Mouse (Mus musculus) lung, embryonic 14.5 days (tissue): ENCODE data around the gene Col20a1. TPM values are rescaled to one million over a fixed set of nuclear protein-coding genes. Genes with fewer than 3 reads are reported as not detected.

Source experiments
- ATAC-seq: fragments of 200-750 bp; cut with Nextera tagmentation; 2 replicates; pipeline ENCODE4 v1.8.0; 2017; ENCODE audit warnings: mild to moderate bottlenecking, moderate TSS enrichment, moderate library complexity; ENCODE audit not compliant: insufficient read depth
- DNase-seq: peaks from one replicate; pipeline ENCODE4 v3.0.0-alpha.2; 2015
- H3K27ac ChIP-seq: fragments of 300-500 bp; sonication (generic); 2 replicates; pipeline ENCODE4 v1.5.1; 2014; ENCODE audit warnings: low read depth, mild to moderate bottlenecking, moderate library complexity
- H3K27me3 ChIP-seq: fragments of 300-500 bp; sonication (generic); 2 replicates; pipeline ENCODE4 v1.6.1; 2014; ENCODE audit warnings: low read length, control low read depth; ENCODE audit not compliant: insufficient read depth
- H3K36me3 ChIP-seq: fragments of 300-500 bp; sonication (generic); 2 replicates; pipeline ENCODE4 v1.6.1; 2014; ENCODE audit warnings: control low read depth; ENCODE audit not compliant: insufficient read depth
- H3K4me1 ChIP-seq: fragments of 300-500 bp; sonication (generic); 2 replicates; pipeline ENCODE4 v1.6.1; 2014; ENCODE audit warnings: antibody characterized with exemption, control low read depth; ENCODE audit not compliant: insufficient read depth
- H3K4me2 ChIP-seq: fragments of 300-500 bp; sonication (generic); 2 replicates; pipeline ENCODE4 v1.6.1; 2014; ENCODE audit warnings: mild to moderate bottlenecking
- H3K4me3 ChIP-seq: fragments of 300-500 bp; sonication (generic); 2 replicates; pipeline ENCODE4 v1.5.1; 2014; ENCODE audit warnings: low read depth, low read length
- H3K9ac ChIP-seq: fragments of 300-500 bp; sonication (generic); 2 replicates; pipeline ENCODE4 v1.6.1; 2014
- H3K9me3 ChIP-seq: fragments of 300-500 bp; sonication (generic); 2 replicates; pipeline ENCODE4 v1.6.1; 2016; ENCODE audit warnings: low read depth, low read length, control low read depth
- CTCF ChIP-seq: IDR thresholded peaks from 2 replicates; pipeline ENCODE4 v1.5.1; 2016; ENCODE audit warnings: antibody characterized with exemption, low read depth
- WGBS: fragments of 180-500 bp; shearing (Covaris S2); extraction: QIAGEN DNeasy Blood & Tissue Kit; methylation state at CpG from one replicate; pipeline ENCODE4 v1.1.7; 2014; 5-methylcytosine and 5-hydroxymethylcytosine counted together
- polyA plus RNA-seq: library from polyadenylated mRNA; unstranded; fragments of >200 nt; fragmentation: Nextera tagmentation; extraction: Ambion mirVana; gene quantifications from 2 replicates; pipeline ENCODE4 v1.2.1, GENCODE M21; 2014

The Col20a1 gene
- polyA plus RNA-seq, 1 experiment from 2014 or later = 0.17 TPM

DNA sequence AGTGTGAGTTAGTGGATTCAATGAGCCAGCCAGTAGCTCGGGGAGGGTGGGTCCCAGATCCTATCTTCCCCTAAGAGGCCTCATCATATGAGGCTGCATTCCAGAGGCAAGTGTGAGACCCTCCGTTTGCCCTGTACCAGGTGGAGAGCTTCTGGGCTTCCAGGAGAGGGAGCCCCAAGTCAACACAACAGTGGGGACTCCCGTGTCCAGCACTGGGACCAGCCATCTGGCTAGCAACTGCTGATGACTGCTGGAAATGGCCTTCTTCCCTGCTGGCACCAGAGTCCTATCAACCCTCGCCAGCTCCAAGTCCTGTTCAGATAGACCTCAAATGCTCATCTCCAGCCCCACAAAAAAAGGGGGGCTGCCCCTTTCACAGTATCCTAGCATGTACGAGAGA, 46.1 kb downstream of the Col20a1 start:
- Histone ChIP-seq H3K27ac (no peak overlapping the region), H3K9me3 (no peaks in the 10 kb centered on the region), H3K4me2 (no peak overlapping the region), H3K9ac (no peak overlapping the region), H3K4me1 (no peaks in the 10 kb centered on the region), H3K27me3 (peaks cover 14% of the 10 kb centered on the region; the same call in 1 of the 2 replicates), H3K36me3 (no peaks in the 10 kb centered on the region), H3K4me3 (no peak overlapping the region)
- ATAC-seq (no peak), DNase-seq (peak; percentile 47)
- TF ChIP-seq CTCF = peak; percentile 54
- WGBS = 25% methylated on average over 5 of the region's 5 CpGs

- Histone ChIP-seq H3K4me1 (no peaks in the 10 kb centered on the region), H3K9ac (no peak overlapping the region), H3K27me3 (peaks cover 23% of the 10 kb centered on the region), H3K36me3 (no peaks in the 10 kb centered on the region), H3K4me3 (no peak overlapping the region), H3K27ac (no peak overlapping the region), H3K4me2 (no peak overlapping the region), H3K9me3 (no peaks in the 10 kb centered on the region)
- 24% methylated on average over 6 of the region's 6 CpGs for WGBS
- DNase-seq = peak; percentile 76
- peak; percentile 68; the same call in 1 of the 2 replicates for ATAC-seq
- TF ChIP-seq CTCF = no peak
Observed at GRCm38 (mm10) chr2:181033310-181033709, 47.0 kb downstream of the Col20a1 start.

- no peaks in the 10 kb centered on the region for H3K4me1 ChIP-seq
- peaks cover 42% of the 10 kb centered on the region for H3K27me3 ChIP-seq
- no peak overlapping the region for H3K27ac ChIP-seq
- no peaks in the 10 kb centered on the region for H3K9me3 ChIP-seq
- DNase-seq (no peak), ATAC-seq (no peak)
- WGBS = 78% methylated on average over 7 of the region's 7 CpGs
- TF ChIP-seq CTCF = no peak
- H3K4me3 ChIP-seq = no peak overlapping the region
- no peak overlapping the region for H3K9ac ChIP-seq
- H3K4me2 ChIP-seq = no peak overlapping the region
- H3K36me3 ChIP-seq = no peaks in the 10 kb centered on the region
Observed at GRCm38 (mm10) chr2:181035186-181035585, 48.9 kb downstream of the Col20a1 start.

GRCm38 (mm10) chr2:181036561-181036960, 50.2 kb downstream of the Col20a1 start:
- H3K4me3 ChIP-seq = no peak overlapping the region
- H3K36me3 ChIP-seq = no peaks in the 10 kb centered on the region
- no peak overlapping the region for H3K27ac ChIP-seq
- H3K9ac ChIP-seq = no peak overlapping the region
- H3K27me3 ChIP-seq = peaks cover 50% of the 10 kb centered on the region
- no peaks in the 10 kb centered on the region for H3K9me3 ChIP-seq
- no peak for TF ChIP-seq CTCF
- 66% methylated on average over 6 of the region's 6 CpGs for WGBS
- H3K4me1 ChIP-seq = no peaks in the 10 kb centered on the region
- DNase-seq = no peak
- ATAC-seq = no peak
- H3K4me2 ChIP-seq = no peak overlapping the region

DNA sequence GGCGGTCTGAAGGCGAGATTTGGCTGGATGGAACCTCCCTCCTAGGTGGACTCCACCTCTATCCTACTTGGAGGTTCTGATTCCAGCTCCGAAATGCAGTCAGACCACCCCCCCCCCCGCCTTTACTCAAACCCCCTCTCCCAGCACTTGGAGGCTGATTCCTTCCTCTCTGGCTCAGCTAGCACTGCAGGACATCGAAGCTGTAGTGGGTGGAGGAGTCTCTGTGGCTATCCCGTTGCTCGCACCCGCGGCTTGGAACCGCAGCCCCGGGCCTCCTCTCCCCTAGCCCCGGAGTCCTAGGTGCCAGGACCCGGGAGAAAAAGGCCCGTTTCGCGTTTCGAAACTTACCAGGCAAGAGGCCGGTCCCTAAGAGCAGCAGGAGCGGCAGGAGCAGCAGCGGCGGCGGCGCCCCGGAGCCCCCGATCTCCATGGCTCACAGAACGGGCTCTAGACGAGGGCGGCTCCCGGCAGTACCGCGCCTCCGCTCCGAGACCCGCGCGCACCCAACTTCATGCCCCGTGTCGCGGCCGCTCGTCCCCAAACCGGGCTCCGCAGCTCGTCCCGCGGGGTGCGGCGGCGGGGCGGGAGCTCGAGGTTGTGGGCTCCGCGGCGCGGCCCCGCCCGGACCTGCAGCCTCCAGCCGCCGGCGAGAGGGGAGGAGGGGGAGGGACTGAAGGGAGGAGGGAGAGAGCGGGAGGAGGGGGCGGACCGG, 52.5 kb downstream of the Col20a1 start:
- 2% methylated on average over 43 of the region's 63 CpGs for WGBS
- peak overlapping the region; percentile 53 for H3K4me3 ChIP-seq
- no peak overlapping the region for H3K27ac ChIP-seq
- H3K27me3 ChIP-seq = peaks cover 50% of the 10 kb centered on the region
- ATAC-seq = peak; percentile 32; the same call in 1 of the 2 replicates
- TF ChIP-seq CTCF = no peak
- H3K4me2 ChIP-seq = peak overlapping the region; percentile 85
- H3K36me3 ChIP-seq = no peaks in the 10 kb centered on the region
- H3K9ac ChIP-seq = peak overlapping the region; percentile 48
- no peaks in the 10 kb centered on the region for H3K4me1 ChIP-seq
- H3K9me3 ChIP-seq = no peaks in the 10 kb centered on the region
- DNase-seq = peak; percentile 46

DNA sequence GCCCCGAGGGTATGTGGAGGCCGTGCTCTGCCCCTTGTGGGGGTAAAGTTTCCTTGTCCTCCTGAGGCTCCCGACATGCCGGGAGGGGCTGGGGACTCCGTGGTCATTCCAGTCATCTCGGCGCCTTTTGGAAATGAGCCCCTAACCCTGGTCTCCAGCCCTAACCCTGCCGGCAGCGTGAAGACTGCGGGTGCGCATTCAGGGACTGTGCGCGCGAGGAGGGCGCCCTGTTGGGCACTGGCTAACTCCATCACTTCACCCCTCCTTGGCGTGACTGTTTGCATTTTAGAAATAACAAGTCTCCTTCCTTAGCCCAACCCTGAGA, 53.0 kb downstream of the Col20a1 start:
- Histone ChIP-seq H3K9me3 (no peaks in the 10 kb centered on the region), H3K9ac (peak overlapping the region; percentile 48), H3K4me3 (peak overlapping the region; percentile 53), H3K4me2 (peak overlapping the region; percentile 85), H3K4me1 (no peaks in the 10 kb centered on the region), H3K27ac (no peak overlapping the region), H3K36me3 (no peaks in the 10 kb centered on the region), H3K27me3 (peaks cover 50% of the 10 kb centered on the region)
- WGBS = 0% methylated on average over 16 of the region's 16 CpGs
- DNase-seq = no peak
- no peak for ATAC-seq
- no peak for TF ChIP-seq CTCF

DNA sequence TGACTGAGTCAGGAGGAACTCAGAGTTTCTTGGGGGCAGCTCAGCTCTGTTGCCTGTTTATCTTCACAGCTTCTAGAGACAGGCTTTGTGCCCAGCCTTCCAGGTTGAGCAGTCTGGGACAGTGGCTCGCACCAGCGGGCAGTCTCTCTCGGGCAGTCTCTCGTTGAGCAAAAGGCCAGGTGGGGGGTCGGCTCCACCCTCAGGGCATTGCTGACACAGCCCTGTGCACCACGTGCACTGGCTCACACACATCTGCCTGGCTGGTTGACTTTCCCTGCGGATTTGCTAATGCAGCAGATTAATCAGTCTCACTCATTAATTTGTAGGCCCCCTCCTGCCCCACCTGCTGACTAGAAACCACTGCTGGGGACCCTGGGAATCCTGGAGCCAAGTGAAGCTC, 55.6 kb downstream of the Col20a1 start:
- TF ChIP-seq CTCF = no peak
- ATAC-seq = no peak

More for the DNA sequence above, 55.6 kb downstream of the Col20a1 start:
- Histone ChIP-seq H3K4me2 (no peak overlapping the region), H3K9ac (no peak overlapping the region), H3K27me3 (peaks cover 40% of the 10 kb centered on the region), H3K27ac (no peak overlapping the region), H3K4me1 (no peaks in the 10 kb centered on the region), H3K36me3 (no peaks in the 10 kb centered on the region), H3K9me3 (no peaks in the 10 kb centered on the region), H3K4me3 (no peak overlapping the region)
- DNase-seq = no peak
- WGBS = 4% methylated on average over 7 of the region's 7 CpGs
